Mouse (Mus musculus): ENCODE measurements at regions not wholly inside any gene's neighbourhood (a gene's known extent, or its start where the extent isn't known, plus 50 kb on each side); places are given as distances from the start of the nearest gene placed in this dataset.

GRCm38 (mm10) chr4:55207749-55208385 is 142.0 kb upstream of the Rad23b start:
- TF ChIP-seq CTCF (IDR thresholded peaks at IDR 0.05; ENCODE audit: extremely low read depth, insufficient read length, insufficient replicate concordance, low read depth, low read length) (no peak), POLR2A (IDR thresholded peaks at IDR 0.05; ENCODE audit: low read depth, low read length) (no peak)

Measured in small intestine, adult 2 months (tissue).